ENCODE assay signal across 9 mouse cellular contexts in the genomic region with DNA sequence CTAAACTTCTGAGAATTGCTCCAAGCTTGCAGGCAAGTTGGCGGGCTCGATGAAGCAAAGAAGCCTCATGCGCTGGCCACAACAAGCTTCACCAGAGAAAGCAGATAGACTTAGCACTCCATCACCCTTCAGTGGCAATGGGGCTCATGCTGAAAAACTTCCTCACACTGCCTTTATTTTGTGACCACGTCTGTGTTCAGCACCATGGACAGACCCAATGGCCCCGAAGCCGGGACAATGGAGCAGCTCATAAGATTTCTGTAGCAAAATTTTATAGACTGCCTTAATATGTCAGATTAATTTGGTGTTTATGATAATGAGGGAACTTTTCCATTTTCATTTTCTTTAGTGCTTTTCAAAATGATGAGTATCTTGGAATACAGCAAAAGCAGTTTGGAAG. TPM values are rescaled to one million over a fixed set of nuclear protein-coding genes. Genes with fewer than 3 reads are reported as not detected.
DNase-seq lines count a peak whose midpoint lies in the region; ATAC-seq lines count a peak whose summit lies in the region.
"Had no signal": no experiment of that assay in that cellular context is flagged by ENCODE, and none has a peak within 500 bp of the region (broad histone marks: within the 10 kb centered on the region; RNA-seq: fewer than 3 reads in every experiment).

No protein-coding gene starts in this region.

- H3K4me2 ChIP-seq in midbrain, embryonic 14.5 days (ENCODE audit: low read length) = no peak overlapping the region
- no peak overlapping the region for H3K4me2 ChIP-seq in midbrain, embryonic 16.5 days (ENCODE audit: low read length)

- no peaks in the 10 kb centered on the region for H3K9me3 ChIP-seq in midbrain, embryonic 14.5 days (ENCODE audit: control insufficient read depth, low read length)
- H3K9me3 ChIP-seq in midbrain, embryonic 16.5 days (replicated peaks; ENCODE audit: control insufficient read depth, low read length, poor library complexity, severe bottlenecking) = no peaks in the 10 kb centered on the region

- ATAC-seq in midbrain, embryonic 14.5 days (ENCODE audit: low FRiP score, low TSS enrichment) = no peak
- no peak for ATAC-seq in midbrain, embryonic 16.5 days
- 0 out of 2 replicates have a peak, but pooled peaks have one; percentile 36 for ATAC-seq in common myeloid progenitor, adult 5-6 weeks (replicated peaks; ENCODE audit: low read depth, poor library complexity, severe bottlenecking)
- no peak for ATAC-seq in megakaryocyte-erythroid progenitor cell, adult 5-6 weeks (replicated peaks; ENCODE audit: low FRiP score, low TSS enrichment, poor library complexity, severe bottlenecking)

- no peak overlapping the region for H3K27ac ChIP-seq in midbrain, embryonic 14.5 days (replicated peaks; ENCODE audit: low read depth, low read length)
- no peak overlapping the region for H3K27ac ChIP-seq in midbrain, embryonic 16.5 days (ENCODE audit: low read length)

- H3K27me3 ChIP-seq in midbrain, embryonic 14.5 days (ENCODE audit: control insufficient read depth, insufficient read depth, low read length) = no peaks in the 10 kb centered on the region
- no peaks in the 10 kb centered on the region for H3K27me3 ChIP-seq in midbrain, embryonic 16.5 days (ENCODE audit: control insufficient read depth, insufficient read depth, low read depth, low read length)

- H3K9ac ChIP-seq in midbrain, embryonic 14.5 days (replicated peaks; ENCODE audit: low read length) = no peak overlapping the region
- H3K9ac ChIP-seq in midbrain, embryonic 16.5 days (ENCODE audit: low read depth, low read length) = no peak overlapping the region

- peak; percentile 75 for DNase-seq in heart, adult 11 months
- no peak for DNase-seq in heart, adult 8-10 months (ENCODE audit: low spot score)
- peak; percentile 43 for DNase-seq in midbrain, embryonic 14.5 days
- DNase-seq in mesoderm, embryonic 11.5 days (ENCODE audit: low read depth, low spot score) = peak; percentile 68
- DNase-seq in right cerebral cortex, postnatal 36 days (ENCODE audit: low spot score in 2 of 2) = no peak
- DNase-seq: right cerebral cortex, postnatal 25 days had no signal

- H3K36me3 ChIP-seq in midbrain, embryonic 14.5 days (ENCODE audit: control insufficient read depth, insufficient read depth, low read length) = no peaks in the 10 kb centered on the region
- no peaks in the 10 kb centered on the region for H3K36me3 ChIP-seq in midbrain, embryonic 16.5 days (ENCODE audit: control insufficient read depth, insufficient read depth, low read length)

- 38% methylated on average over 6 of the region's 6 CpGs for WGBS in midbrain, embryonic 14.5 days
- 35% methylated on average over 6 of the region's 6 CpGs for WGBS in midbrain, embryonic 16.5 days

- no peaks in the 10 kb centered on the region for H3K4me1 ChIP-seq in midbrain, embryonic 14.5 days (ENCODE audit: control insufficient read depth, insufficient read depth, low read length)
- H3K4me1 ChIP-seq in midbrain, embryonic 16.5 days (ENCODE audit: control insufficient read depth, insufficient read depth, low read length) = no peaks in the 10 kb centered on the region

- H3K4me3 ChIP-seq in midbrain, embryonic 14.5 days (replicated peaks; ENCODE audit: low read depth, low read length) = no peak overlapping the region
- no peak overlapping the region for H3K4me3 ChIP-seq in midbrain, embryonic 16.5 days (ENCODE audit: low read depth, low read length)

RNA-seq across cellular contexts. Expression of gene Rasgef1b, which starts 21.6 kb away (rescaled TPM):
- total RNA-seq in heart, adult 8-10 months (2022) = 10 to 100 TPM in 1 of 4 experiments, 1 to 10 TPM in 3; 6.4 to 12.0 (median 9.1) TPM
- polyA plus RNA-seq in midbrain, embryonic 14.5 days (2014; fragmentation: Nextera tagmentation; extraction: Ambion mirVana) = 59.5 and 75.6 TPM in 2 replicates
- polyA plus RNA-seq in midbrain, embryonic 16.5 days (2015; fragmentation: Nextera tagmentation; extraction: Ambion mirVana) = 59.7 and 69.0 TPM in 2 replicates
- 2.4 and 12.6 TPM in 2 replicates for total RNA-seq in common myeloid progenitor, adult 5-6 weeks (2017)
- 0.46 and 2.5 TPM in 2 replicates for total RNA-seq in megakaryocyte-erythroid progenitor cell, adult 5-6 weeks (2014; fragmentation: Nextera tagmentation)
- total RNA-seq in megakaryocyte-erythroid progenitor cell, adult 5-6 weeks (2017) = 2.6 and 3.2 TPM in 2 replicates

Comparison
In these comparisons a context has a peak if more than half of its experiments do, and no peak if none do; other contexts are left out.
1. DNase-seq: peak in heart, adult 11 months (single experiment), midbrain, embryonic 14.5 days (single experiment) and mesoderm, embryonic 11.5 days (single experiment); none in heart, adult 8-10 months (single experiment) and right cerebral cortex, postnatal 36 days (0 of 2).